ENCODE assay signal across 31 mouse cellular contexts in genomic region chr9:96269726-96270125, GRCm38 (mm10).
DNase-seq lines count a peak whose midpoint lies in the region; ATAC-seq and TF ChIP-seq lines count a peak whose summit lies in the region.
"Had no signal": no experiment of that assay in that cellular context is flagged by ENCODE, and none has a peak within 500 bp of the region (broad histone marks: within the 10 kb centered on the region; RNA-seq: fewer than 3 reads in every experiment).

No protein-coding gene starts in this region.

- H3K9me3 ChIP-seq in liver, embryonic 12.5 days (replicated peaks), result no peaks in the 10 kb centered on the region
- no peaks in the 10 kb centered on the region for H3K9me3 ChIP-seq in liver, postnatal 0 days (ENCODE audit: low read length)
- no peaks in the 10 kb centered on the region for H3K9me3 ChIP-seq in liver, embryonic 16.5 days (replicated peaks; ENCODE audit: control insufficient read depth, low read length)
- H3K9me3 ChIP-seq: embryonic facial prominence, embryonic 13.5 days; G1E; heart, embryonic 12.5 days; limb, embryonic 15.5 days; midbrain, embryonic 10.5 days; neural tube, embryonic 13.5 days had no signal

- peak overlapping the region; percentile 25 for H3K4me2 ChIP-seq in liver, embryonic 12.5 days
- H3K4me2 ChIP-seq in liver, postnatal 0 days (ENCODE audit: low read depth, low read length), result no peak overlapping the region
- peak overlapping the region; percentile 24; the same call in 1 of the 2 replicates for H3K4me2 ChIP-seq in liver, embryonic 16.5 days (ENCODE audit: low read depth, low read length)
- H3K4me2 ChIP-seq: embryonic facial prominence, embryonic 13.5 days; heart, embryonic 12.5 days; limb, embryonic 15.5 days; neural tube, embryonic 13.5 days had no signal

- DNase-seq in liver, postnatal 0 days, result no peak
- DNase-seq in cerebellum, adult 11 months, result peak; percentile 6
- DNase-seq in cerebellum, adult 9-10 months, result peak; percentile 28
- no peak for DNase-seq in Muller cell, postnatal 12 days (ENCODE audit: inconsistent ontology term)
- DNase-seq in heart, adult 2 months, result no peak
- DNase-seq: adrenal gland, postnatal 14 days; B cell, adult 2 months; embryo, embryonic 11 days; gastrocnemius, postnatal 10 days; heart, adult 11 months; heart, postnatal 10 days; kidney, adult 18-20 months; layer of hippocampus, adult 9-11 months; left cerebral cortex, postnatal 4 days; retina, postnatal 1 day; right cerebral cortex, postnatal 25 days; thymus, postnatal 14 days had no signal

- no peaks in the 10 kb centered on the region for H3K27me3 ChIP-seq in liver, embryonic 12.5 days (replicated peaks)
- no peaks in the 10 kb centered on the region for H3K27me3 ChIP-seq in liver, postnatal 0 days (ENCODE audit: insufficient read depth, low read length)
- no peaks in the 10 kb centered on the region for H3K27me3 ChIP-seq in liver, embryonic 16.5 days (ENCODE audit: control insufficient read depth, insufficient read depth, low read depth, low read length)
- no peaks in the 10 kb centered on the region for H3K27me3 ChIP-seq in heart, adult 2 months (ENCODE audit: control insufficient read depth, insufficient read depth, low read length)
- H3K27me3 ChIP-seq: CH12.LX; embryonic facial prominence, embryonic 13.5 days; heart, embryonic 12.5 days; limb, embryonic 15.5 days; neural tube, embryonic 13.5 days had no signal

- no peak for TF ChIP-seq CTCF in liver, postnatal 0 days (IDR thresholded peaks at IDR 0.05; ENCODE audit: low read depth)
- no peak for TF ChIP-seq CTCF in heart, adult 2 months (IDR thresholded peaks at IDR 0.05)

- 84% methylated on average over 2 of the region's 2 CpGs for WGBS in liver, embryonic 12.5 days (ENCODE audit: insufficient replicate concordance)
- WGBS in liver, postnatal 0 days (ENCODE audit: insufficient replicate concordance), result 82% methylated on average over 2 of the region's 2 CpGs
- WGBS in liver, embryonic 16.5 days (ENCODE audit: insufficient replicate concordance), result 77% methylated on average over 2 of the region's 2 CpGs
- WGBS in heart, adult 2 months, result 89% methylated on average over 2 of the region's 2 CpGs

- peak overlapping the region; percentile 27; the same call in 1 of the 2 replicates for H3K9ac ChIP-seq in liver, embryonic 12.5 days
- no peak overlapping the region for H3K9ac ChIP-seq in liver, postnatal 0 days (replicated peaks)
- no peak overlapping the region for H3K9ac ChIP-seq in liver, embryonic 16.5 days (ENCODE audit: low read depth, low read length)
- H3K9ac ChIP-seq in heart, adult 2 months (ENCODE audit: low read depth, low read length), result no peak overlapping the region
- H3K9ac ChIP-seq: embryonic facial prominence, embryonic 13.5 days; heart, embryonic 12.5 days; limb, embryonic 15.5 days; neural tube, embryonic 13.5 days had no signal

- no peak for TF ChIP-seq EP300 in liver, postnatal 0 days (IDR thresholded peaks at IDR 0.05; ENCODE audit: low read depth)
- TF ChIP-seq EP300 in heart, adult 2 months (IDR thresholded peaks at IDR 0.05; ENCODE audit: insufficient read depth, low read depth, low read length), result no peak

- peak overlapping the region; percentile 71 for H3K27ac ChIP-seq in liver, embryonic 12.5 days
- no peak overlapping the region for H3K27ac ChIP-seq in liver, postnatal 0 days (ENCODE audit: low read depth)
- H3K27ac ChIP-seq in liver, embryonic 16.5 days (ENCODE audit: low read length), result peak overlapping the region; percentile 45
- H3K27ac ChIP-seq in heart, adult 2 months, result no peak overlapping the region
- H3K27ac ChIP-seq: embryonic facial prominence, embryonic 13.5 days; kidney, postnatal 0 days; limb, embryonic 15.5 days; midbrain, embryonic 10.5 days; neural tube, embryonic 13.5 days had no signal

- TF ChIP-seq POLR2A in heart, adult 2 months (IDR thresholded peaks at IDR 0.05; ENCODE audit: insufficient read depth, low read depth, low read length), result no peak

- peaks cover 68% of the 10 kb centered on the region for H3K4me1 ChIP-seq in liver, embryonic 12.5 days
- peaks cover 8% of the 10 kb centered on the region; the same call in 1 of the 2 replicates for H3K4me1 ChIP-seq in liver, postnatal 0 days (ENCODE audit: insufficient read depth)
- H3K4me1 ChIP-seq in liver, embryonic 16.5 days (ENCODE audit: control insufficient read depth, low read depth, low read length), result peaks cover 32% of the 10 kb centered on the region
- H3K4me1 ChIP-seq in heart, adult 2 months (ENCODE audit: control insufficient read depth, insufficient read depth, low read length), result no peaks in the 10 kb centered on the region; the same call in 1 of the 2 replicates
- H3K4me1 ChIP-seq: embryonic facial prominence, embryonic 13.5 days; heart, embryonic 12.5 days; limb, embryonic 15.5 days; midbrain, embryonic 10.5 days; neural tube, embryonic 13.5 days had no signal

- peaks cover 50% of the 10 kb centered on the region for H3K36me3 ChIP-seq in liver, embryonic 12.5 days
- peaks cover 5% of the 10 kb centered on the region for H3K36me3 ChIP-seq in liver, postnatal 0 days (replicated peaks; ENCODE audit: insufficient read depth, low read length)
- H3K36me3 ChIP-seq in liver, embryonic 16.5 days (ENCODE audit: control insufficient read depth, insufficient read depth), result peaks cover 5% of the 10 kb centered on the region
- no peaks in the 10 kb centered on the region for H3K36me3 ChIP-seq in heart, adult 2 months (ENCODE audit: control insufficient read depth, insufficient read depth, low read length)
- H3K36me3 ChIP-seq: embryonic facial prominence, embryonic 13.5 days; heart, embryonic 12.5 days; neural tube, embryonic 13.5 days had no signal

- intact Hi-C loops in heart, adult 2 months (cut with DNase I), result no loop called here

- 0 out of 2 replicates have a peak, but pooled peaks cover 1% of the 10 kb centered on the region for H3K79me2 ChIP-seq in heart, adult 2 months (replicated peaks; ENCODE audit: control insufficient read depth, insufficient read depth, low read length)

- ATAC-seq in liver, embryonic 12.5 days, result no peak
- no peak for ATAC-seq in liver, postnatal 0 days
- no peak for ATAC-seq in liver, embryonic 16.5 days (ENCODE audit: low read depth)
- ATAC-seq: activated CD4-positive, CD25-positive, alpha-beta regulatory T cell, adult 4 months; forebrain, embryonic 14.5 days; midbrain, embryonic 16.5 days had no signal

- H3K4me3 ChIP-seq in liver, embryonic 12.5 days, result no peak overlapping the region
- no peak overlapping the region for H3K4me3 ChIP-seq in liver, postnatal 0 days (ENCODE audit: low read depth, low read length)
- no peak overlapping the region for H3K4me3 ChIP-seq in liver, embryonic 16.5 days (ENCODE audit: low read depth, low read length)
- no peak overlapping the region for H3K4me3 ChIP-seq in heart, adult 2 months
- H3K4me3 ChIP-seq: embryonic facial prominence, embryonic 13.5 days; heart, embryonic 12.5 days; limb, embryonic 15.5 days; midbrain, embryonic 10.5 days; myocyte; neural tube, embryonic 13.5 days had no signal

Comparison
In these comparisons a context has a peak if more than half of its experiments do, and no peak if none do; other contexts are left out.
1. H3K27ac ChIP-seq: peak in liver, embryonic 12.5 days (single experiment) and liver, embryonic 16.5 days (single experiment); none in liver, postnatal 0 days (single experiment) and heart, adult 2 months (single experiment).
2. DNase-seq: peak in cerebellum, adult 11 months (single experiment) and cerebellum, adult 9-10 months (single experiment); none in liver, postnatal 0 days (single experiment), Muller cell, postnatal 12 days (single experiment) and heart, adult 2 months (0 of 2).